Mouse (Mus musculus): ENCODE data around the gene Actn1.

DNA sequence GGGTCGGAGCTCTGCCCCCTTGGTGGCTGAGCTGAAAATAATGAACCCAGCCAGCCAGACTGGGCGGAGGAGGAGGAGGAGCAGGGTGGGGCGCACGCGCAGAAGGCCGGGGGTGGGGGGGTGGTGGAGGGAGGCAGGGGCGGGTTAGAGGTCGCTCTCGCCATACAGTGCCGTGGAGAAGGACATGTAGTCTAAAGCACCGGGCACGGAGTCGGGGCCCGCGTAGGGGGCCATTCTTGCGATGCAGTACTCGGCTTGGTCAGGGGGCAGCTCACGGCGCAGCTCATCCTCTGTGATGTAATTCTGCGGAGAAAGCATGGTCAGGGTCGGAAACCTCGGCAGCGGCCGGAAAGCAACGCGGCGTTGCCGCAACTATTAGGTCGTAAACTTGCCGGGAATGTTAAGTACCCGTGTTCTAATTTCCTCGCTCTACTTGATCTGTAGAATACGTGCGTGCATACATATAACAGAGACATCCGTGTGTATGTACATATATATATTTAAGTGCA is 91.9 kb downstream of the Actn1 start:
- TF ChIP-seq CTCF (IDR thresholded peaks at IDR 0.05; ENCODE audit: low read depth) (no peak), EP300 (IDR thresholded peaks at IDR 0.05; ENCODE audit: low read depth) (no peak)

Data from heart, postnatal 0 days (tissue).